17 mouse cellular contexts compared by ENCODE assay signal in genomic region chr2:152084298-152084697, GRCm38 (mm10). TPM values are rescaled to one million over a fixed set of nuclear protein-coding genes. Genes with fewer than 3 reads are reported as not detected.
DNase-seq lines count a peak whose midpoint lies in the region; ATAC-seq and TF ChIP-seq lines count a peak whose summit lies in the region.
"Had no signal": no experiment of that assay in that cellular context is flagged by ENCODE, and none has a peak within 500 bp of the region (broad histone marks: within the 10 kb centered on the region; RNA-seq: fewer than 3 reads in every experiment).

No protein-coding gene starts in this region.

- ATAC-seq in forebrain, embryonic 14.5 days: no peak
- no peak for ATAC-seq in hindbrain, postnatal 0 days
- ATAC-seq in neural tube, embryonic 14.5 days (ENCODE audit: low read depth): no peak
- no peak for ATAC-seq in frontal cortex, adult (ENCODE audit: low TSS enrichment)

- peak overlapping the region; percentile 99 for H3K9ac ChIP-seq in forebrain, embryonic 14.5 days (ENCODE audit: low read length)
- H3K9ac ChIP-seq in hindbrain, postnatal 0 days (replicated peaks; ENCODE audit: low read length): peak overlapping the region; percentile 37; the same call in 1 of the 2 replicates
- peak overlapping the region; percentile 99 for H3K9ac ChIP-seq in neural tube, embryonic 14.5 days (replicated peaks; ENCODE audit: low read depth, low read length)
- H3K9ac ChIP-seq: limb, embryonic 12.5 days had no signal

- peaks cover 7% of the 10 kb centered on the region; the same call in 1 of the 2 replicates for H3K4me1 ChIP-seq in cortical plate, adult 2 months (ENCODE audit: control insufficient read depth, insufficient read depth, low read length)
- peaks cover 23% of the 10 kb centered on the region for H3K4me1 ChIP-seq in forebrain, embryonic 14.5 days (ENCODE audit: control insufficient read depth, insufficient read depth, low read length)
- H3K4me1 ChIP-seq in hindbrain, postnatal 0 days (ENCODE audit: insufficient read depth, low read length): peaks cover 18% of the 10 kb centered on the region
- peaks cover 43% of the 10 kb centered on the region for H3K4me1 ChIP-seq in neural tube, embryonic 14.5 days (ENCODE audit: control insufficient read depth, insufficient read depth, low read length)

- peak overlapping the region; percentile 83 for H3K4me2 ChIP-seq in forebrain, embryonic 14.5 days (ENCODE audit: low read length)
- peak overlapping the region; percentile 85 for H3K4me2 ChIP-seq in hindbrain, postnatal 0 days (ENCODE audit: low read depth, low read length)
- peak overlapping the region; percentile 95 for H3K4me2 ChIP-seq in neural tube, embryonic 14.5 days (ENCODE audit: low read depth, low read length)
- H3K4me2 ChIP-seq: limb, embryonic 12.5 days had no signal

- H3K36me3 ChIP-seq in forebrain, embryonic 14.5 days (ENCODE audit: control insufficient read depth, insufficient read depth, low read length): peaks cover 28% of the 10 kb centered on the region; the same call in 1 of the 2 replicates
- H3K36me3 ChIP-seq in hindbrain, postnatal 0 days (ENCODE audit: insufficient read depth, low read length): no peaks in the 10 kb centered on the region
- H3K36me3 ChIP-seq in neural tube, embryonic 14.5 days (ENCODE audit: control insufficient read depth, insufficient read depth, low read length): peaks cover 8% of the 10 kb centered on the region
- H3K36me3 ChIP-seq: heart, embryonic 10.5 days; limb, embryonic 12.5 days had no signal

- no peaks in the 10 kb centered on the region for H3K9me3 ChIP-seq in forebrain, embryonic 14.5 days (replicated peaks; ENCODE audit: control insufficient read depth, low read length)
- H3K9me3 ChIP-seq in hindbrain, postnatal 0 days (ENCODE audit: low read length): no peaks in the 10 kb centered on the region
- no peaks in the 10 kb centered on the region for H3K9me3 ChIP-seq in neural tube, embryonic 14.5 days (ENCODE audit: control insufficient read depth, low read length)
- H3K9me3 ChIP-seq: heart, embryonic 10.5 days; limb, embryonic 12.5 days had no signal

- peak overlapping the region; percentile 90; the same call in 1 of the 2 replicates for H3K4me3 ChIP-seq in cortical plate, adult 2 months (ENCODE audit: insufficient read depth, low read length)
- peak overlapping the region; percentile 92 for H3K4me3 ChIP-seq in forebrain, embryonic 14.5 days (ENCODE audit: low read depth, low read length)
- H3K4me3 ChIP-seq in hindbrain, postnatal 0 days (ENCODE audit: low read length): peak overlapping the region; percentile 73
- H3K4me3 ChIP-seq in neural tube, embryonic 14.5 days (ENCODE audit: low read depth, low read length): peak overlapping the region; percentile 90
- H3K4me3 ChIP-seq: heart, embryonic 10.5 days; limb, embryonic 12.5 days; myocyte had no signal

- TF ChIP-seq POLR2A in cortical plate, adult 2 months (IDR thresholded peaks at IDR 0.05; ENCODE audit: extremely low read depth, insufficient read depth, low read length): no peak

- 35% methylated on average over 6 of the region's 6 CpGs for WGBS in forebrain, embryonic 14.5 days
- WGBS in hindbrain, postnatal 0 days: 10% methylated on average over 6 of the region's 6 CpGs
- 12% methylated on average over 6 of the region's 6 CpGs for WGBS in neural tube, embryonic 14.5 days

- no peak for DNase-seq in forebrain, embryonic 14.5 days (ENCODE audit: low spot score)
- DNase-seq in hindbrain, postnatal 0 days (ENCODE audit: low spot score): no peak
- DNase-seq in testis, postnatal 14 days (ENCODE audit: low spot score): no peak
- no peak for DNase-seq in kidney, postnatal 25 days
- DNase-seq: adrenal gland, adult 2 months; cerebellum, postnatal 36 days; gastrocnemius, postnatal 10 days; thymus, postnatal 36 days had no signal

- no peaks in the 10 kb centered on the region for H3K27me3 ChIP-seq in forebrain, embryonic 14.5 days (replicated peaks; ENCODE audit: control insufficient read depth, insufficient read depth, low read length)
- no peaks in the 10 kb centered on the region for H3K27me3 ChIP-seq in hindbrain, postnatal 0 days (ENCODE audit: insufficient read depth, low read length)
- H3K27me3 ChIP-seq in neural tube, embryonic 14.5 days (ENCODE audit: control insufficient read depth, insufficient read depth, low read length): no peaks in the 10 kb centered on the region

- 0 out of 2 replicates have a peak overlapping the region, but pooled peaks have one; percentile 2 for H3K27ac ChIP-seq in cortical plate, adult 2 months (ENCODE audit: insufficient read depth, low read length)
- peak overlapping the region; percentile 22; the same call in 1 of the 2 replicates for H3K27ac ChIP-seq in forebrain, embryonic 14.5 days (ENCODE audit: low read depth, low read length)
- 0 out of 2 replicates have a peak overlapping the region, but pooled peaks have one; percentile 41 for H3K27ac ChIP-seq in hindbrain, postnatal 0 days
- peak overlapping the region; percentile 71; the same call in 1 of the 2 replicates for H3K27ac ChIP-seq in neural tube, embryonic 14.5 days (ENCODE audit: low read depth, low read length)
- H3K27ac ChIP-seq: heart, embryonic 10.5 days; limb, embryonic 12.5 days; macrophage had no signal

- TF ChIP-seq CTCF in cortical plate, adult 2 months (IDR thresholded peaks at IDR 0.05; ENCODE audit: extremely low read depth, insufficient read depth, low read length): no peak
- no peak for TF ChIP-seq CTCF in hindbrain, postnatal 0 days (IDR thresholded peaks at IDR 0.05; ENCODE audit: low read depth)

RNA-seq across cellular contexts. Expression of gene Scrt2, which starts 3.0 kb away (rescaled TPM):
- polyA plus RNA-seq in cortical plate, adult 2 months (2012; rRNA removed): 9.9 and 12.1 TPM in 2 replicates
- polyA plus RNA-seq in forebrain, embryonic 14.5 days (2014; fragmentation: Nextera tagmentation; extraction: Ambion mirVana): 16.1 and 16.2 TPM in 2 replicates
- total RNA-seq in hindbrain, postnatal 0 days (2014; rRNA removed): 13.3 and 18.4 TPM in 2 replicates
- 4.1 and 4.4 TPM in 2 replicates for polyA plus RNA-seq in hindbrain, postnatal 0 days (2015; fragmentation: Nextera tagmentation; extraction: Ambion mirVana)
- 15.7 and 17.9 TPM in 2 replicates for polyA plus RNA-seq in neural tube, embryonic 14.5 days (2014; fragmentation: Nextera tagmentation; extraction: Ambion mirVana)
- total RNA-seq: gastrocnemius, postnatal 10 days had no signal
- polyA plus RNA-seq: heart, embryonic 10.5 days; kidney, embryonic 16.5 days; limb, embryonic 12.5 days; liver, embryonic 16.5 days; macrophage; myocyte had no signal

RNA-seq across cellular contexts. Expression of gene Srxn1, which starts 21.0 kb away (rescaled TPM):
- polyA plus RNA-seq in cortical plate, adult 2 months (2012; rRNA removed): 94.9 and 97.3 TPM in 2 replicates
- 11.8 and 12.0 TPM in 2 replicates for polyA plus RNA-seq in forebrain, embryonic 14.5 days (2014; fragmentation: Nextera tagmentation; extraction: Ambion mirVana)
- 51.7 and 54.5 TPM in 2 replicates for total RNA-seq in hindbrain, postnatal 0 days (2014; rRNA removed)
- 26.4 and 26.8 TPM in 2 replicates for polyA plus RNA-seq in hindbrain, postnatal 0 days (2015; fragmentation: Nextera tagmentation; extraction: Ambion mirVana)
- polyA plus RNA-seq in neural tube, embryonic 14.5 days (2014; fragmentation: Nextera tagmentation; extraction: Ambion mirVana): 22.5 and 23.4 TPM in 2 replicates

RNA-seq across cellular contexts. Expression of gene Tcf15, which starts 59.1 kb away (rescaled TPM):
- polyA plus RNA-seq in cortical plate, adult 2 months (2012; rRNA removed): 1.0 and 1.9 TPM in 2 replicates
- 1.1 and 1.7 TPM in 2 replicates for polyA plus RNA-seq in forebrain, embryonic 14.5 days (2014; fragmentation: Nextera tagmentation; extraction: Ambion mirVana)
- total RNA-seq in hindbrain, postnatal 0 days (2014; rRNA removed): 4.9 TPM in 1 of 2 replicates, not detected in the other
- 0.74 and 1.2 TPM in 2 replicates for polyA plus RNA-seq in hindbrain, postnatal 0 days (2015; fragmentation: Nextera tagmentation; extraction: Ambion mirVana)
- polyA plus RNA-seq in neural tube, embryonic 14.5 days (2014; fragmentation: Nextera tagmentation; extraction: Ambion mirVana): 1.3 and 3.3 TPM in 2 replicates
- polyA plus RNA-seq: macrophage, myocyte had no signal

Comparison
In these comparisons a context has a peak if more than half of its experiments do, and no peak if none do; other contexts are left out.
1. H3K27ac ChIP-seq: peak in every context shown above with its lines; median percentile 71 in neural tube, embryonic 14.5 days; 41 in hindbrain, postnatal 0 days; 22 in forebrain, embryonic 14.5 days; 2 in cortical plate, adult 2 months.
2. H3K9ac ChIP-seq: peak in every context shown above with its lines; median percentile 99 in forebrain, embryonic 14.5 days; 99 in neural tube, embryonic 14.5 days; 37 in hindbrain, postnatal 0 days.